Mouse (Mus musculus) ES-E14 (cell line): ENCODE data around the gene Prdm5.

Source experiments
- CHD2 ChIP-seq: IDR thresholded peaks from 2 replicates; pipeline ENCODE4 v1.6.1; 2014; ENCODE audit warnings: mild to moderate bottlenecking, low read depth, low read length, inconsistent platforms
- HCFC1 ChIP-seq: IDR thresholded peaks from 2 replicates; pipeline ENCODE4 v1.6.1; 2012; ENCODE audit warnings: low read length, inconsistent platforms, borderline replicate concordance; ENCODE audit not compliant: insufficient read depth
- MAFK ChIP-seq: IDR thresholded peaks from 2 replicates; pipeline ENCODE4 v1.6.1; 2014; ENCODE audit warnings: mild to moderate bottlenecking, low read depth, low read length, inconsistent platforms; ENCODE audit not compliant: insufficient read depth
- ZC3H11A ChIP-seq: IDR thresholded peaks from 2 replicates; pipeline ENCODE4 v1.6.1; 2012; ENCODE audit warnings: low read depth, mild to moderate bottlenecking, inconsistent platforms, low read length, borderline replicate concordance
- ZNF384 ChIP-seq: IDR thresholded peaks from 2 replicates; pipeline ENCODE4 v1.6.1; 2012; ENCODE audit warnings: low read depth, low read length, inconsistent platforms

- TF ChIP-seq ZNF384 (no peak), CHD2 (no peak), HCFC1 (no peak), ZC3H11A (no peak), MAFK (no peak)
Observed at GRCm38 (mm10) chr6:65854020-65854419, 75.2 kb downstream of the Prdm5 start.
